Mouse (Mus musculus) right cerebral cortex, postnatal 36 days (tissue): ENCODE results near the gene Thrb.

ENCODE experiments used
- DNase-seq, 2 experiments: peaks; one replicate each; pipeline ENCODE4 v3.0.0; 2022; ENCODE audit warnings: low spot score in 2 of 2, mixed read lengths in 1 of 2

Gene Thrb

GRCm38 (mm10) chr14:17713297-17713904 is 53.3 kb downstream of the Thrb start:
- DNase-seq, result no peak

- DNase-seq, result no peak
Measured at GRCm38 (mm10) chr14:17719494-17719893, 59.4 kb downstream of the Thrb start.

GRCm38 (mm10) chr14:17722824-17723445 is 62.9 kb downstream of the Thrb start:
- DNase-seq, result no peak

- no peak for DNase-seq
Measured at GRCm38 (mm10) chr14:17724577-17724976, 64.5 kb downstream of the Thrb start.

GRCm38 (mm10) chr14:17726906-17727305 is 66.8 kb downstream of the Thrb start:
- no peak for DNase-seq

GRCm38 (mm10) chr14:17727878-17728277 is 67.8 kb downstream of the Thrb start:
- DNase-seq, result no peak

GRCm38 (mm10) chr14:17728889-17729288 is 68.8 kb downstream of the Thrb start:
- DNase-seq, result no peak

- no peak for DNase-seq
Measured at GRCm38 (mm10) chr14:17731020-17731419, 71.0 kb downstream of the Thrb start.

- DNase-seq, result no peak
Measured at GRCm38 (mm10) chr14:17733077-17733778, 73.2 kb downstream of the Thrb start.

- DNase-seq, result no peak
Measured at GRCm38 (mm10) chr14:17733779-17734137, 73.7 kb downstream of the Thrb start.

GRCm38 (mm10) chr14:17735440-17735839 is 75.4 kb downstream of the Thrb start:
- no peak for DNase-seq

GRCm38 (mm10) chr14:17740903-17741302 is 80.8 kb downstream of the Thrb start:
- DNase-seq, result no peak

- no peak for DNase-seq
Measured at GRCm38 (mm10) chr14:17742264-17742663, 82.2 kb downstream of the Thrb start.

- no peak for DNase-seq
Measured at GRCm38 (mm10) chr14:17742902-17743712, 83.0 kb downstream of the Thrb start.

GRCm38 (mm10) chr14:17743713-17744158 is 83.7 kb downstream of the Thrb start:
- DNase-seq, result no peak

- DNase-seq, result no peak
Measured at GRCm38 (mm10) chr14:17747922-17748321, 87.9 kb downstream of the Thrb start.

GRCm38 (mm10) chr14:17748945-17749344 is 88.9 kb downstream of the Thrb start:
- DNase-seq, result no peak

GRCm38 (mm10) chr14:17751911-17752310 is 91.8 kb downstream of the Thrb start:
- DNase-seq, result no peak

- no peak for DNase-seq
Measured at GRCm38 (mm10) chr14:17753429-17753828, 93.4 kb downstream of the Thrb start.

GRCm38 (mm10) chr14:17756732-17757131 is 96.7 kb downstream of the Thrb start:
- no peak for DNase-seq

- DNase-seq, result no peak
Measured at GRCm38 (mm10) chr14:17767987-17768386, 107.9 kb downstream of the Thrb start.

GRCm38 (mm10) chr14:17774404-17774803 is 114.3 kb downstream of the Thrb start:
- no peak for DNase-seq
